Mouse (Mus musculus): ENCODE measurements around the gene Taok3. TPM values are rescaled to one million over a fixed set of nuclear protein-coding genes. Genes with fewer than 3 reads are reported as not detected.

Gene Taok3
- polyA plus RNA-seq, 1 experiment from 2014 or later, result 38.7 TPM

DNA sequence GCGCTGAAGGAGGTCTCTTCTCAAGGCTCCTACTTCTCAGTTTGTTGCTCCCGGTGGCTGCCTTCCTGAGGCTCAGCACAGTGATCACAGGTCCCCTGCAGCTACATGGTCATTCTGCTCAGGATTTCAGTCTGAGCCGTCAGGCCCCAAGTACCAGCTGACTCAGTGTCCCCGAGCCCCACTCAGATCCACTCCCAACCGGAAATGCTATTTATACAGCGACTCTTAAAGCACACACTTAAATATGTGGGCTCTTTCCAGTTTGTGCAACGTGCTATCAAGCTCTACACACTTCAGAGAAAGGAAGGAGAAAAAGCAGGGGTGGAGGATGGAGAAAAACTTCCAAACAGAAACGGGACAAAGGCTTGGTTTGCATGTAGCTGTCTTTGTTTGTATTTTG, 56.0 kb downstream of the Taok3 start:
- WGBS, result 79% methylated on average over 8 of the region's 8 CpGs
- no peak overlapping the region for H3K27ac ChIP-seq
- no peak overlapping the region for H3K9ac ChIP-seq
- H3K4me2 ChIP-seq (replicated peaks), result no peak overlapping the region
- no peak overlapping the region for H3K4me3 ChIP-seq
- no peak for ATAC-seq (ENCODE audit: low FRiP score, low read depth)
- H3K4me1 ChIP-seq, result peaks cover 4% of the 10 kb centered on the region; the same call in 1 of the 2 replicates
- H3K36me3 ChIP-seq, result no peaks in the 10 kb centered on the region
- no peaks in the 10 kb centered on the region for H3K9me3 ChIP-seq
- H3K27me3 ChIP-seq (replicated peaks), result no peaks in the 10 kb centered on the region

DNA sequence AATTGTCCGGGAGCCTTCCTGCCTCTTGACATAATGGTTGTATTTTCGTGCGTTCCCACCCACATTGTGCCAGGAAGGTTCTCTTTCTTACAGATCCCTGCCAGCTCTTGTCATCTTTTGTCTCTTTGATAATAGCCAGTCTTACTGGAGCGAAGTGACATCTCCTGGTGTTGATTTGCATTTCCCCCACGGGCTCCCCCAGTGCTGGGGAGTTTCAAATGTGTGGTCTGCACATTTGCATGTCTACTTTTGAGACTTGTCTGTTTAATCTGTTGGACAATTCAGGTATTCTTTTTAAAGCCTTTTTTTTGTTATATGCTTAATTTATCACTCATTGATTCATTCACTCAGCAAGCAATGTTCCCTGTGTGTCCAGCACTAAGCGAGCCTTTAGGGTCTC, 58.1 kb downstream of the Taok3 start:
- no peaks in the 10 kb centered on the region for H3K27me3 ChIP-seq (replicated peaks)
- no peak for ATAC-seq (ENCODE audit: low FRiP score, low read depth)
- H3K4me1 ChIP-seq, result peaks cover 4% of the 10 kb centered on the region; the same call in 1 of the 2 replicates
- no peaks in the 10 kb centered on the region for H3K36me3 ChIP-seq
- H3K9ac ChIP-seq, result no peak overlapping the region
- no peak overlapping the region for H3K27ac ChIP-seq
- H3K9me3 ChIP-seq, result no peaks in the 10 kb centered on the region
- H3K4me2 ChIP-seq (replicated peaks), result no peak overlapping the region
- 37% methylated on average over 6 of the region's 6 CpGs for WGBS
- H3K4me3 ChIP-seq, result no peak overlapping the region

DNA sequence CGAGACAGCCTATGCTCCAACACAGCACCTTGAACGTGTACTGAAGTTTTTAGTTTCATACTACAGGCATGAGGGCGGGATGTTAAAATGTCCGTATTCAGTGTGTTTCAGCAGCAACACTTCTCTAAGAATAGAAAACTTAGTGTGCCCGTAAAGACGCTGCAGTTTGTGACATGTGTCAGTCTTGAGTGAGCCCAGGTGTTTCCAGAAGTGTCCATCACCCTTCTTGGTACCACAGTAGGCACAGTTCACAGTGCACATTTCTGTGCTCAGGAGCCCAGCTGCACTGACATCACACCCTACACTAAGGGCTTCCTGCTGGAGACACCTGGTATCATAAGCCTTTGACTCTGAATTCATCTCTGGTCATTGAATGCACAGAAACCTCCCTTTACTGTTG, 58.6 kb downstream of the Taok3 start:
- Histone ChIP-seq H3K4me1 (peaks cover 4% of the 10 kb centered on the region; the same call in 1 of the 2 replicates), H3K4me2 (replicated peaks) (no peak overlapping the region), H3K27me3 (replicated peaks) (no peaks in the 10 kb centered on the region), H3K9ac (no peak overlapping the region), H3K4me3 (no peak overlapping the region), H3K27ac (no peak overlapping the region), H3K9me3 (no peaks in the 10 kb centered on the region), H3K36me3 (no peaks in the 10 kb centered on the region)
- no peak for ATAC-seq (ENCODE audit: low FRiP score, low read depth)
- 72% methylated on average over 6 of the region's 6 CpGs for WGBS

DNA sequence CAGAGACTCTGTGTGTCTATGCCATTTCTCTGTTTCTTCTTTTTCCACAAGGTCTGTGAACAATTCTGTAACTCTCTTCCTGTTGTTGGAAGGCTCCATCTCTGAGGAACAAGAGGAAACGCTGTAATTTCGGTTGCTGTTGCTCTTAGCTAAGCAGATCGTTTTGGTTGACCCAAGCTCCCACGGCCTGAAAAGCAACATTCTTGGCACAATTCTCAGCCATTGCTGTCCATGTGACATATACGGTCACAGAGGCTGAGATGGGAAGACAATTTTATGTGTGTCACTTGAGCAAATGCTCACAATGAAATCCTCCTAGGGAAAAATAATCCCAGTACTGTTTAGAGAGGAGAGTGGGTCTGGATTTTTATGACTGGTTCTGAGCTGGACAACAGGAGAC, 62.0 kb downstream of the Taok3 start:
- ATAC-seq (ENCODE audit: low FRiP score, low read depth), result no peak
- Histone ChIP-seq H3K9ac (no peak overlapping the region), H3K36me3 (no peaks in the 10 kb centered on the region), H3K9me3 (peaks cover 8% of the 10 kb centered on the region; the same call in 1 of the 2 replicates), H3K27me3 (replicated peaks) (no peaks in the 10 kb centered on the region), H3K4me2 (replicated peaks) (no peak overlapping the region), H3K27ac (no peak overlapping the region), H3K4me1 (peaks cover 4% of the 10 kb centered on the region; the same call in 1 of the 2 replicates), H3K4me3 (no peak overlapping the region)
- WGBS, result 86% methylated on average over 5 of the region's 5 CpGs

DNA sequence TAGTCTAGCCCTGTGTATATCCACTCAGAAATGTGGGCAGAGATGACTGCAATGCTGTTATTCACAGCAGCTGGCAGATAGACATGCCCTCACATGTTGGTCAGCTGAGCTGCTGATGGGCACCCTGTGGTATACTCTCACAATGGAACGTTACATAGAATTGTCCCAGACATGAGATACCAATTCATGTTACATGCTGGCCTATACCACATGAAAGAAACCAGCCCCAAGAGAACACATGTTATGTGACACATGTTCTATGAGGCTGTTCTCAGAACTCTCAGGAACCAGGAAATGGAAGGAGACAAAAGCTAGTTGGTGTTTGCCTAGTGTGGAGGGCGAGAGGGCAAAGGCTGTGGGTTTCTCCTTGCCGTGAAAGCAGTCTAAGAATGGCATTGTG, 62.5 kb downstream of the Taok3 start:
- no peak overlapping the region for H3K4me3 ChIP-seq
- no peaks in the 10 kb centered on the region for H3K36me3 ChIP-seq
- H3K4me1 ChIP-seq, result peaks cover 4% of the 10 kb centered on the region; the same call in 1 of the 2 replicates
- H3K9ac ChIP-seq, result no peak overlapping the region
- no peak overlapping the region for H3K4me2 ChIP-seq (replicated peaks)
- no peak for ATAC-seq (ENCODE audit: low FRiP score, low read depth)
- WGBS, result 82% methylated on average over 3 of the region's 3 CpGs
- no peaks in the 10 kb centered on the region for H3K27me3 ChIP-seq (replicated peaks)
- no peak overlapping the region for H3K27ac ChIP-seq
- peaks cover 8% of the 10 kb centered on the region; the same call in 1 of the 2 replicates for H3K9me3 ChIP-seq

DNA sequence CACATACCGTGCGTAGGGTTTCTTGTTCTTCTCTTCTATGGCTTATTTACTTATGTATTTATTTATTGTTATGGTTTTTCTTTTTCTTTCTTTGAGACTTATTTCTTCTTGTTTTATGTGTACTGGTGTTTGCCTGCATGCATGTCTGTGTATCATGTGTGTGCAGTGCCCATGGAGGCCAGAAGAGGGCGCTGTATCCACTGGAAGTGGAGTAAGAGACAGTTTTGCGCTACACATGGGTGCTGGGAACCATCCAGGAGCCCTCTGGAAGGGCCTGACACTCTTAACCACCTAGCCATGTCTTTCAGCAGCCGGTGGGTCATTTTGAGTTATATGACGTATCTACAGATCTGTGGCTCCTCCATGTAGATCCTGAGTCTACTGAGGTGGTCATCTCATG, 64.9 kb downstream of the Taok3 start:
- H3K4me1 ChIP-seq, result no peaks in the 10 kb centered on the region
- WGBS, result 84% methylated on average over 6 of the region's 6 CpGs
- no peak overlapping the region for H3K4me2 ChIP-seq (replicated peaks)
- ATAC-seq (ENCODE audit: low FRiP score, low read depth), result no peak
- H3K4me3 ChIP-seq, result no peak overlapping the region
- H3K36me3 ChIP-seq, result no peaks in the 10 kb centered on the region
- H3K27ac ChIP-seq, result no peak overlapping the region
- H3K9ac ChIP-seq, result no peak overlapping the region
- H3K27me3 ChIP-seq (replicated peaks), result no peaks in the 10 kb centered on the region
- H3K9me3 ChIP-seq, result peaks cover 8% of the 10 kb centered on the region; the same call in 1 of the 2 replicates

DNA sequence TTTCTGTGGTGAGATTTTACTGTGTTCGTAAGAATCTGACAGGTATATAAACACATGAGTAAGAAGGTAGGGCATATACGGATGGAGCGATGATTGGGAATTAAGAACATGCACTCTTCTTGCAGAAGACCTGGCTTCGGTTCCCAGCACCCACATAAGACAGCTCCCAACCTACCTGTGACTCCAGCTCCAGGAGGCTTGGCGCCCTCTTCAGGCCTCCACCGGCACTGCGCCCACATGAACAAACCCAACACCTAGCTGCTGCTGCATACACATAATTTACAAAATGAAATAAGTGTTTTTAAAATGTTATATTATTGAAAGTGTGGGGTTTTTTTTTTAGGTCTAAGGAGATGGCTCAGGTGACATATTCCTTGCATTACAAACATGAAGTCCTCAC, 65.7 kb downstream of the Taok3 start:
- WGBS, result 95% methylated on average over 7 of the region's 7 CpGs
- H3K4me1 ChIP-seq, result no peaks in the 10 kb centered on the region
- ATAC-seq (ENCODE audit: low FRiP score, low read depth), result no peak
- H3K4me2 ChIP-seq (replicated peaks), result no peak overlapping the region
- no peak overlapping the region for H3K4me3 ChIP-seq
- H3K9ac ChIP-seq, result no peak overlapping the region
- no peak overlapping the region for H3K27ac ChIP-seq
- peaks cover 8% of the 10 kb centered on the region; the same call in 1 of the 2 replicates for H3K9me3 ChIP-seq
- H3K27me3 ChIP-seq (replicated peaks), result no peaks in the 10 kb centered on the region
- H3K36me3 ChIP-seq, result no peaks in the 10 kb centered on the region

DNA sequence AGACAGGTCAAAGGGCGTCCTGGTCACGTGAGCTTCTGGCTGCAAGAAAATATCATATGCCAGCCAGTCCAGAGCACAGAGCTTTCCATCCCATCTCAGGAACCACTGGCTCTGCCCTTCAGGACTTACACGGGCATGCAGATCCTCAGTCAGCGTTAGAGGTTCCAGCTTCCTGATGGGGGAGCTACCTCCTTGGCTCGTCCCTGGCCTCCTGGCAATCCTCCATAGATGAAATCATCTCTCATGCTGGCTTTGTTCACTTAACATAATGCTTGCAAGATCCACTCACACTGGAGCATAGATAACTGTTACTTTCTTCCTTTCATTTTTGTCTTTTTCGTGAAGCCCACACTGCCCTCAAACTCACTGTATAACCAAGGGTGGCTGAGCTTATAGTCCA, 72.1 kb downstream of the Taok3 start:
- Histone ChIP-seq H3K36me3 (no peaks in the 10 kb centered on the region), H3K27ac (no peak overlapping the region), H3K4me2 (replicated peaks) (no peak overlapping the region), H3K4me3 (no peak overlapping the region), H3K9me3 (no peaks in the 10 kb centered on the region), H3K9ac (no peak overlapping the region), H3K27me3 (replicated peaks) (no peaks in the 10 kb centered on the region), H3K4me1 (no peaks in the 10 kb centered on the region)
- no peak for ATAC-seq (ENCODE audit: low FRiP score, low read depth)
- 87% methylated on average over 6 of the region's 6 CpGs for WGBS

DNA sequence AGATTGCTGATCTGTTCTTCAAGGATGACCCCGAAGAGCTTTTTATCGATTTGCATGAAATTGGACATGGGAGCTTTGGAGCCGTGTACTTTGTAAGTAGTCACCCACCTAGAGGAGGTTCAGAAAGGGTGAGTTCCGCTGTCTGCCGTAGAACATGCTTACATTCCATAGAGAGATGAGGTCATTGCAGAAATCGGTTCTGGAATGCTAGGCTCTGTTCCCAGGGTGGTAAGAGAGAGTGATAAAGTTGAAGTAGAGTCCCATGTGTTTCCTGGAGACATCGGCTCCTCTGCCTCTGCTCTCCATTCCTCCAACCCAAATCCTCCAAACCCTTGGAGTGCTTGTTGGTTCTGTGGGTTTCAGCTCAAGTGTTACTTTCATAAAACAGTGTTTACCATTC, 73.8 kb downstream of the Taok3 start:
- 90% methylated on average over 7 of the region's 7 CpGs for WGBS
- Histone ChIP-seq H3K9me3 (0 out of 2 replicates have a peak, but pooled peaks cover 4% of the 10 kb centered on the region), H3K4me2 (replicated peaks) (no peak overlapping the region), H3K4me3 (no peak overlapping the region), H3K4me1 (no peaks in the 10 kb centered on the region), H3K27ac (no peak overlapping the region), H3K9ac (no peak overlapping the region), H3K27me3 (replicated peaks) (no peaks in the 10 kb centered on the region), H3K36me3 (peaks cover 5% of the 10 kb centered on the region; the same call in 1 of the 2 replicates)
- no peak for ATAC-seq (ENCODE audit: low FRiP score, low read depth)

DNA sequence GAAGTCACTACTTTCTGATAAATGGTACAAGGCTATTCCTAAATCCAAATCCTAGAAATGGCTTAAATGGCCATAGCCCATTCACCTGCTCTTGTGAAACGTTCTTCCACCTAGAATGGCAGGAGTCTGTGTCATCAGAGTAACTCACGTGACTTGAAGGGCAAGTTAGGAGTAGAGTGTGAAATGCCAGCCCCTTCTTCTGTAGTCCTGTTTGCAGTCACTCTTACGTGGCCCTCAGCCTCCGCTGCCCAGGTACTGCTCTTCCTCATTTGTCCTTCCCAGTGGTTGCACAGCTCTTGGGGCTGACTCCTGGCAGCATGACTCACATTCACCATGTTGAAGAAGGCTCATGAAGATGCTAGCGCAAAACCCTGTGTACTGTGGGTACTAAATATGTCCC, 74.7 kb downstream of the Taok3 start:
- H3K36me3 ChIP-seq, result peaks cover 6% of the 10 kb centered on the region; the same call in 1 of the 2 replicates
- no peak overlapping the region for H3K9ac ChIP-seq
- no peak overlapping the region for H3K4me3 ChIP-seq
- H3K4me1 ChIP-seq, result no peaks in the 10 kb centered on the region
- H3K27me3 ChIP-seq (replicated peaks), result no peaks in the 10 kb centered on the region
- no peak for ATAC-seq (ENCODE audit: low FRiP score, low read depth)
- 0 out of 2 replicates have a peak, but pooled peaks cover 4% of the 10 kb centered on the region for H3K9me3 ChIP-seq
- H3K4me2 ChIP-seq (replicated peaks), result no peak overlapping the region
- no peak overlapping the region for H3K27ac ChIP-seq
- 94% methylated on average over 5 of the region's 5 CpGs for WGBS

DNA sequence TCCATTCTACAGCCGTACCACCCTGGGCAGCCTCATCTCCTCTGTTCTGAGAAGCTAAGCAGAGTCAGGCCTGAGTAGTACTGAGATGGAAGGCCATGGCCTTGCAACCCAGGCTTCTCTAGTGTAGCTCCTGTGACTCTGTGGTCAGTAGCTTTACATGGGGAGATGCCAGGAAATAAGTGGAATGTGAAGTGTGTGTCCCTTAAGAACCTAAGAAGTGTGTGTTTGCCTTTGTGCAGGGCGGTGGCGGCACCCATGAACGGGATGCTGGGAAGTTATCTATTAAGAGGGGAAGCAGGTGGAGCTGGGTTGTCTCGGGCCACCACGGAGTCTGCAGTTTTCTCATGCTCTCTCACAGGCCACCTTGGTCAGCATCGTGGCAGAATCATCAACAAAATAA, 76.6 kb downstream of the Taok3 start:
- 95% methylated on average over 7 of the region's 7 CpGs for WGBS
- H3K36me3 ChIP-seq, result peaks cover 6% of the 10 kb centered on the region; the same call in 1 of the 2 replicates
- no peak overlapping the region for H3K4me3 ChIP-seq
- no peak overlapping the region for H3K9ac ChIP-seq
- no peak for ATAC-seq (ENCODE audit: low FRiP score, low read depth)
- no peak overlapping the region for H3K4me2 ChIP-seq (replicated peaks)
- H3K27me3 ChIP-seq (replicated peaks), result no peaks in the 10 kb centered on the region
- H3K4me1 ChIP-seq, result no peaks in the 10 kb centered on the region
- 0 out of 2 replicates have a peak, but pooled peaks cover 4% of the 10 kb centered on the region for H3K9me3 ChIP-seq
- no peak overlapping the region for H3K27ac ChIP-seq

DNA sequence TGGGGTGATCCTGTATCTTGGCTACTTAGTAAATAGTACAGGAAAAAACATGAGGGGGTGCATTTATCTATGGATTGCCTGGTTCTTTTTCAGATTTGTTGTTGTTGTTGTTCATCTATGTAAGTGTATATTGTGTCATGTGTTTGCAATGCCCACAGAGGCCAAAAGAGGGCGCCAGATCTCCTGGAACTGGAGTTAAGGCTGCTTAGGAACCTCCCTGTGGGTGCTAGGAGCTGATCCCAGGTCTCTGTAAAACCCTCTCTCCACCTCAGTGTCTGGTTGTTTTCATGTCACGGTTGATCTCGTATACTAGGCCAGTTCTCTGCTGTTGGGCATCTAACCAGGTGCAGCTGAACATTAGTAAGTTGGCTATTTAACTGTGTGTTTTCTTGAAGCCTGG, 78.5 kb downstream of the Taok3 start:
- Histone ChIP-seq H3K27ac (no peak overlapping the region), H3K4me3 (no peak overlapping the region), H3K36me3 (peaks cover 6% of the 10 kb centered on the region; the same call in 1 of the 2 replicates), H3K4me2 (replicated peaks) (no peak overlapping the region), H3K27me3 (replicated peaks) (no peaks in the 10 kb centered on the region), H3K4me1 (no peaks in the 10 kb centered on the region), H3K9ac (no peak overlapping the region), H3K9me3 (0 out of 2 replicates have a peak, but pooled peaks cover 4% of the 10 kb centered on the region)
- 76% methylated on average over 3 of the region's 3 CpGs for WGBS
- no peak for ATAC-seq (ENCODE audit: low FRiP score, low read depth)

DNA sequence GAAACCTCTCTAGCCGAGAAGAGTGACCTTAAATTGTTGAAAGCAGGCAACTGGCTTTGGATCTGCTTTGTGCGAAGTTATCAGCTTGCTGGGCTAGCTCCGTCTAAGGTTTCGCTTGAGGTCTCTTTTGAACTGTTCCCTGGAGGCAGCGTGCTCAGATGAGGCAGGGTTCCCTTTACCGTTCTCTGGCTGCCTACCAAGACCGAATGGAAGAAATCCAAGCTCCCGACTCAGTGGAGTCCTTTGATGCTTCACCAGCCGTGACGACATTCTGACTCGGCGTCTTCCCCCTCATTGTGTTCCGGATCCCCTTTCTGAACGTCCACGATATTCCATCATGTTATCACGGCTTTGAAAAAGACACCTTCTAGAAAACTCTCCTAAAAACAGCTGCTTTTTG, 87.4 kb downstream of the Taok3 start:
- Histone ChIP-seq H3K27me3 (replicated peaks) (no peaks in the 10 kb centered on the region), H3K36me3 (peaks cover 24% of the 10 kb centered on the region), H3K4me1 (no peaks in the 10 kb centered on the region), H3K27ac (no peak overlapping the region), H3K4me3 (no peak overlapping the region), H3K9ac (no peak overlapping the region), H3K9me3 (0 out of 2 replicates have a peak, but pooled peaks cover 7% of the 10 kb centered on the region), H3K4me2 (replicated peaks) (no peak overlapping the region)
- no peak for ATAC-seq (ENCODE audit: low FRiP score, low read depth)
- WGBS, result 91% methylated on average over 16 of the region's 16 CpGs
